ENCODE assay signal across 13 mouse cellular contexts in genomic region chr19:53942342-53942741, GRCm38 (mm10). TPM values are rescaled to one million over a fixed set of nuclear protein-coding genes. Genes with fewer than 3 reads are reported as not detected.
A peak's percentile ranks its signal among the peaks of the same experiment; 100 is the strongest.
DNase-seq lines count a peak whose midpoint lies in the region; ATAC-seq lines count a peak whose summit lies in the region.
"Had no signal": no experiment of that assay in that cellular context is flagged by ENCODE, and none has a peak within 500 bp of the region (broad histone marks: within the 10 kb centered on the region; RNA-seq: fewer than 3 reads in every experiment).

No protein-coding gene starts in this region.

- H3K4me3 ChIP-seq in heart, embryonic 10.5 days, result no peak overlapping the region
- H3K4me3 ChIP-seq in midbrain, embryonic 13.5 days (replicated peaks), result 0 out of 2 replicates have a peak overlapping the region, but pooled peaks have one; percentile 92
- H3K4me3 ChIP-seq in midbrain, embryonic 11.5 days (ENCODE audit: low read depth, low read length), result no peak overlapping the region
- H3K4me3 ChIP-seq in liver, embryonic 12.5 days, result no peak overlapping the region
- 0 out of 2 replicates have a peak overlapping the region, but pooled peaks have one; percentile 5 for H3K4me3 ChIP-seq in stomach, embryonic 16.5 days (replicated peaks; ENCODE audit: low read length)

- H3K9me3 ChIP-seq in heart, embryonic 10.5 days, result no peaks in the 10 kb centered on the region
- H3K9me3 ChIP-seq in midbrain, embryonic 13.5 days, result no peaks in the 10 kb centered on the region
- no peaks in the 10 kb centered on the region for H3K9me3 ChIP-seq in midbrain, embryonic 11.5 days (ENCODE audit: control insufficient read depth, low read length)
- H3K9me3 ChIP-seq in liver, embryonic 12.5 days (replicated peaks), result no peaks in the 10 kb centered on the region
- no peaks in the 10 kb centered on the region for H3K9me3 ChIP-seq in stomach, embryonic 16.5 days (replicated peaks; ENCODE audit: control insufficient read depth, low read length)
- H3K9me3 ChIP-seq: embryonic facial prominence, embryonic 13.5 days had no signal

- H3K4me2 ChIP-seq in midbrain, embryonic 13.5 days (replicated peaks), result 0 out of 2 replicates have a peak overlapping the region, but pooled peaks have one; percentile 58
- H3K4me2 ChIP-seq in midbrain, embryonic 11.5 days, result no peak overlapping the region
- H3K4me2 ChIP-seq in liver, embryonic 12.5 days, result peak overlapping the region; percentile 90
- peak overlapping the region; percentile 68; the same call in 1 of the 2 replicates for H3K4me2 ChIP-seq in stomach, embryonic 16.5 days (ENCODE audit: low read depth, low read length)

- H3K27ac ChIP-seq in heart, embryonic 10.5 days, result 0 out of 2 replicates have a peak overlapping the region, but pooled peaks have one; percentile 13
- H3K27ac ChIP-seq in midbrain, embryonic 13.5 days, result no peak overlapping the region
- no peak overlapping the region for H3K27ac ChIP-seq in midbrain, embryonic 11.5 days (ENCODE audit: low read depth, low read length)
- H3K27ac ChIP-seq in liver, embryonic 12.5 days, result no peak overlapping the region
- H3K27ac ChIP-seq in stomach, embryonic 16.5 days (ENCODE audit: low read length), result no peak overlapping the region

- no peak for ATAC-seq in midbrain, embryonic 13.5 days
- ATAC-seq in midbrain, embryonic 11.5 days (ENCODE audit: low FRiP score), result no peak
- ATAC-seq in liver, embryonic 12.5 days, result no peak
- no peak for ATAC-seq in stomach, embryonic 16.5 days (ENCODE audit: insufficient read depth, low FRiP score)

- WGBS in heart, embryonic 10.5 days, result 92% methylated on average over 2 of the region's 2 CpGs
- 95% methylated on average over 2 of the region's 2 CpGs for WGBS in midbrain, embryonic 13.5 days
- 91% methylated on average over 2 of the region's 2 CpGs for WGBS in midbrain, embryonic 11.5 days
- WGBS in liver, embryonic 12.5 days (ENCODE audit: insufficient replicate concordance), result 90% methylated on average over 2 of the region's 2 CpGs
- 89% methylated on average over 2 of the region's 2 CpGs for WGBS in stomach, embryonic 16.5 days

- no peaks in the 10 kb centered on the region for H3K27me3 ChIP-seq in heart, embryonic 10.5 days (ENCODE audit: insufficient read depth, poor library complexity, severe bottlenecking)
- no peaks in the 10 kb centered on the region for H3K27me3 ChIP-seq in midbrain, embryonic 13.5 days
- no peaks in the 10 kb centered on the region for H3K27me3 ChIP-seq in midbrain, embryonic 11.5 days (ENCODE audit: control insufficient read depth, insufficient read depth, low read length)
- H3K27me3 ChIP-seq in liver, embryonic 12.5 days (replicated peaks), result no peaks in the 10 kb centered on the region
- H3K27me3 ChIP-seq in stomach, embryonic 16.5 days (ENCODE audit: control insufficient read depth, insufficient read depth, low read length), result no peaks in the 10 kb centered on the region
- H3K27me3 ChIP-seq: embryonic facial prominence, embryonic 13.5 days had no signal

- no peak overlapping the region for H3K9ac ChIP-seq in midbrain, embryonic 13.5 days (replicated peaks)
- no peak overlapping the region for H3K9ac ChIP-seq in midbrain, embryonic 11.5 days (ENCODE audit: low read length)
- H3K9ac ChIP-seq in liver, embryonic 12.5 days, result no peak overlapping the region
- peak overlapping the region; percentile 31; the same call in 1 of the 2 replicates for H3K9ac ChIP-seq in stomach, embryonic 16.5 days (ENCODE audit: low read length)

- H3K36me3 ChIP-seq in heart, embryonic 10.5 days, result peaks cover 11% of the 10 kb centered on the region; the same call in 1 of the 2 replicates
- H3K36me3 ChIP-seq in midbrain, embryonic 13.5 days, result peaks cover 15% of the 10 kb centered on the region
- no peaks in the 10 kb centered on the region for H3K36me3 ChIP-seq in midbrain, embryonic 11.5 days (ENCODE audit: control insufficient read depth, insufficient read depth, low read length)
- H3K36me3 ChIP-seq in liver, embryonic 12.5 days, result peaks cover 26% of the 10 kb centered on the region
- H3K36me3 ChIP-seq in stomach, embryonic 16.5 days (ENCODE audit: control insufficient read depth, insufficient read depth, low read length), result no peaks in the 10 kb centered on the region

- no peak for DNase-seq in heart, embryonic 10.5 days (ENCODE audit: low spot score)
- DNase-seq in heart, adult 11 months, result no peak
- no peak for DNase-seq in midbrain, embryonic 11.5 days (ENCODE audit: low spot score, missing footprints)
- DNase-seq in heart, adult 9 months (ENCODE audit: low spot score in 2 of 2), result no peak
- DNase-seq in adrenal gland, adult 18-20 months (ENCODE audit: low spot score in 2 of 2), result no peak
- DNase-seq: heart, postnatal 4 days; kidney, postnatal 10 days; lung, postnatal 36 days; right cerebral cortex, postnatal 25 days had no signal

- H3K4me1 ChIP-seq in heart, embryonic 10.5 days, result peaks cover 8% of the 10 kb centered on the region; the same call in 1 of the 2 replicates
- peaks cover 24% of the 10 kb centered on the region for H3K4me1 ChIP-seq in midbrain, embryonic 13.5 days (replicated peaks)
- H3K4me1 ChIP-seq in midbrain, embryonic 11.5 days (ENCODE audit: control insufficient read depth, insufficient read depth, low read length), result peaks cover 11% of the 10 kb centered on the region
- peaks cover 57% of the 10 kb centered on the region for H3K4me1 ChIP-seq in liver, embryonic 12.5 days
- H3K4me1 ChIP-seq in stomach, embryonic 16.5 days (ENCODE audit: control insufficient read depth, insufficient read depth, low read length), result peaks cover 21% of the 10 kb centered on the region

RNA-seq across cellular contexts. Expression of gene Shoc2, which starts 1.8 kb away (rescaled TPM):
- 51.0 and 54.7 TPM in 2 replicates for polyA plus RNA-seq in heart, embryonic 10.5 days (2016; fragmentation: Nextera tagmentation; extraction: Ambion mirVana)
- 62.3 and 63.9 TPM in 2 replicates for polyA plus RNA-seq in midbrain, embryonic 13.5 days (2015; fragmentation: Nextera tagmentation; extraction: Ambion mirVana)
- polyA plus RNA-seq in midbrain, embryonic 11.5 days (2014; fragmentation: Nextera tagmentation; extraction: Ambion mirVana), result 78.6 and 88.5 TPM in 2 replicates
- 26.4 and 27.1 TPM in 2 replicates for polyA plus RNA-seq in liver, embryonic 12.5 days (2016; fragmentation: Nextera tagmentation; extraction: Ambion mirVana)
- 51.7 and 53.2 TPM in 2 replicates for polyA plus RNA-seq in stomach, embryonic 16.5 days (2015; fragmentation: Nextera tagmentation; extraction: Ambion mirVana)
- 10 to 100 TPM; 40.3 to 48.7 TPM for total RNA-seq in adrenal gland, adult 18-20 months (2021)

RNA-seq across cellular contexts. Expression of gene Bbip1, which starts 2.1 kb away (rescaled TPM):
- polyA plus RNA-seq in heart, embryonic 10.5 days (2016; fragmentation: Nextera tagmentation; extraction: Ambion mirVana), result 63.5 and 69.3 TPM in 2 replicates
- 120 and 134 TPM in 2 replicates for polyA plus RNA-seq in midbrain, embryonic 13.5 days (2015; fragmentation: Nextera tagmentation; extraction: Ambion mirVana)
- 147 and 148 TPM in 2 replicates for polyA plus RNA-seq in midbrain, embryonic 11.5 days (2014; fragmentation: Nextera tagmentation; extraction: Ambion mirVana)
- polyA plus RNA-seq in liver, embryonic 12.5 days (2016; fragmentation: Nextera tagmentation; extraction: Ambion mirVana), result 64.0 and 65.8 TPM in 2 replicates
- 64.8 and 69.9 TPM in 2 replicates for polyA plus RNA-seq in stomach, embryonic 16.5 days (2015; fragmentation: Nextera tagmentation; extraction: Ambion mirVana)
- 10 to 100 TPM; 21.0 to 27.3 TPM for total RNA-seq in adrenal gland, adult 18-20 months (2021)

RNA-seq across cellular contexts. Expression of gene Pdcd4, which starts 50.3 kb away (rescaled TPM):
- 31.4 and 35.0 TPM in 2 replicates for polyA plus RNA-seq in heart, embryonic 10.5 days (2016; fragmentation: Nextera tagmentation; extraction: Ambion mirVana)
- 84.7 and 85.6 TPM in 2 replicates for polyA plus RNA-seq in midbrain, embryonic 13.5 days (2015; fragmentation: Nextera tagmentation; extraction: Ambion mirVana)
- 61.9 and 65.7 TPM in 2 replicates for polyA plus RNA-seq in midbrain, embryonic 11.5 days (2014; fragmentation: Nextera tagmentation; extraction: Ambion mirVana)
- polyA plus RNA-seq in liver, embryonic 12.5 days (2016; fragmentation: Nextera tagmentation; extraction: Ambion mirVana), result 24.2 and 24.4 TPM in 2 replicates
- 94.1 and 101 TPM in 2 replicates for polyA plus RNA-seq in stomach, embryonic 16.5 days (2015; fragmentation: Nextera tagmentation; extraction: Ambion mirVana)
- total RNA-seq in adrenal gland, adult 18-20 months (2021), result 10 to 100 TPM; 69.6 to 91.1 TPM

Comparison
In these comparisons a context has a peak if more than half of its experiments do, and no peak if none do; other contexts are left out.
1. H3K4me3 ChIP-seq: peak in midbrain, embryonic 13.5 days (single experiment) and stomach, embryonic 16.5 days (single experiment); none in heart, embryonic 10.5 days (single experiment), midbrain, embryonic 11.5 days (single experiment) and liver, embryonic 12.5 days (single experiment).